Mouse (Mus musculus) olfactory bulb, adult 2 months (tissue): Measurements from ENCODE around the gene Top1. TPM values are rescaled to one million over a fixed set of nuclear protein-coding genes. Genes with fewer than 3 reads are reported as not detected.

Source experiments
- H3K27ac ChIP-seq: fragments of 200-500 bp; 2 replicates; pipeline ENCODE4 v1.5.1; 2012; ENCODE audit warnings: low read depth, low read length; ENCODE audit not compliant: insufficient read depth
- H3K4me1 ChIP-seq: fragments of 200-500 bp; 2 replicates; pipeline ENCODE4 v1.6.1; 2012; ENCODE audit warnings: low read length; ENCODE audit not compliant: control insufficient read depth, insufficient read depth
- H3K4me3 ChIP-seq: fragments of 200-500 bp; 2 replicates; pipeline ENCODE4 v1.5.1; 2012; ENCODE audit warnings: mild to moderate bottlenecking, low read depth, low read length, moderate library complexity; ENCODE audit not compliant: insufficient read depth
- CTCF ChIP-seq: fragments of 200-500 bp; IDR thresholded peaks from 2 replicates; pipeline ENCODE4 v1.5.1; 2012; ENCODE audit warnings: low read depth, mild to moderate bottlenecking, low read length, moderate library complexity; ENCODE audit not compliant: insufficient read depth
- POLR2A ChIP-seq: fragments of 200-500 bp; IDR thresholded peaks from 2 replicates; pipeline ENCODE4 v1.6.1; 2012; ENCODE audit warnings: mild to moderate bottlenecking, low read depth, low read length, moderate library complexity; ENCODE audit not compliant: insufficient read depth
- WGBS: fragments of 180-500 bp; shearing (Covaris S2); methylation state at CpG from one replicate; pipeline ENCODE4 v1.1.7; 2018; 5-methylcytosine and 5-hydroxymethylcytosine counted together
- polyA plus RNA-seq: library from polyadenylated mRNA; stranded (reverse); fragments of >200 nt; gene quantifications from 2 replicates; pipeline ENCODE4 v1.2.4, GENCODE M21; 2012; ENCODE audit warnings: low replicate concordance; ENCODE audit not compliant: missing spikeins, insufficient read depth, insufficient read length

The Top1 gene
- polyA plus RNA-seq, 1 experiment, result 317 TPM

GRCm38 (mm10) chr2:160733131-160733531, 87.4 kb downstream of the Top1 start:
- Histone ChIP-seq H3K4me3 (peak overlapping the region; percentile 74), H3K4me1 (peaks cover 40% of the 10 kb centered on the region), H3K27ac (no peak overlapping the region)
- WGBS, result 18% methylated on average over 7 of the region's 7 CpGs
- TF ChIP-seq POLR2A (no peak), CTCF (no peak)

- Histone ChIP-seq H3K27ac (no peak overlapping the region), H3K4me3 (no peak overlapping the region)
- TF ChIP-seq CTCF (no peak), POLR2A (no peak)
These were observed 88.6 kb downstream of the Top1 start for GRCm38 (mm10) chr2:160734331-160734730.

DNA sequence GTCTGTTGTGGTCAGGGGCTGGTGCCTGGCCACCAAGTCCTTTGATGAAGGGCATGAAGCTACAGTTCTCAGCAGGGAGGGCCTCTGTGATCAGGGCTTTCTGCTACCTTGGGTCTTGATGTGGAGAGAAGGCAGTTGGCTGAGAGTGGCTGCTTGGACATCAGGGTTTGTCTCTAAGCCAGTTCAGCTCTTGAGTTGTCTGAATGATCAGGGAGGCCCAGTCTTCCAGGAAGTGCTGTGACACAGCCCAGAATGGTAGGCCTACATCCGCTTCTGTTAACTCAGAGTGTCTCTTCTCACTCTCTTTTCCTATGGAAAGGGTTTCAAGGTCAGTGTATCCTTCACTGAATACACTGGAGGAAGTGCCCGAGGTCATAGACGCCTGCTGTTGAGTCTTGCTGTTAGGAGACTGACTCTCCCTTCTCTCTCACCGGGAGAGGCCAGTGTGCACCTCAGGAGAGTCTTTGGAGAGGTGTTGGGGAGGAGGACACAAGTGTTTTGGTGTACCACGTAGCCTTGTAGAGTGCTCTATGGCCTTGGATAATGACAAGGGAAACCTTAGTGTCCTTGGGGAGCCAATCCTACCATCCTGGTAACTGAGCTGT, 90.1 kb downstream of the Top1 start:
- WGBS, result 91% methylated on average over 5 of the region's 5 CpGs
- no peak overlapping the region for H3K27ac ChIP-seq

More at GRCm38 (mm10) chr2:160734331-160734730, 88.6 kb downstream of the Top1 start:
- 75% methylated on average over 3 of the region's 3 CpGs for WGBS
- peaks cover 42% of the 10 kb centered on the region for H3K4me1 ChIP-seq

DNA sequence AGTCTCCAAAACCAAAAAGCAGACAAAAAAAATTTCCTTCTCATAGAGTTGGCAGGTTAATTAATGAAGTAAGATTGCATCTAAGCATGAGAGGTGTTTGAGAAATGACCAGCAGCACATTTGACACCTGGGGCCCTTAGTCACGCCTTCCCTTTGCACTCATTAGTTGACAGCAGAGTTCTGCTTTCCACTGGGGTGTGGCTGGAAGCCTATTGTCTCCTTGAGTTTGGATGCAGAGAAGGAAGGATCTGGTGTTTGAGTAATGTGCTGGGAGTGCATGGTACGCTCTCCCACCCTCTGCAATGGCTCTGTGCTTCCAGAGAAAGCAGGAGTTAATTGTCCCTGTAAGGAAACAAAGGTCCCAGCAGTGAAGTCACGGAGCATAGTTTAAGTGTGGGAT, 90.8 kb downstream of the Top1 start:
- WGBS, result 89% methylated on average over 3 of the region's 3 CpGs
- no peak overlapping the region for H3K4me3 ChIP-seq
- TF ChIP-seq POLR2A, result no peak
- no peak for TF ChIP-seq CTCF
- no peak overlapping the region for H3K27ac ChIP-seq
- peaks cover 44% of the 10 kb centered on the region for H3K4me1 ChIP-seq

More for the DNA sequence above, 90.1 kb downstream of the Top1 start:
- H3K4me1 ChIP-seq, result peaks cover 42% of the 10 kb centered on the region
- no peak overlapping the region for H3K4me3 ChIP-seq
- TF ChIP-seq CTCF, result no peak
- TF ChIP-seq POLR2A, result no peak

DNA sequence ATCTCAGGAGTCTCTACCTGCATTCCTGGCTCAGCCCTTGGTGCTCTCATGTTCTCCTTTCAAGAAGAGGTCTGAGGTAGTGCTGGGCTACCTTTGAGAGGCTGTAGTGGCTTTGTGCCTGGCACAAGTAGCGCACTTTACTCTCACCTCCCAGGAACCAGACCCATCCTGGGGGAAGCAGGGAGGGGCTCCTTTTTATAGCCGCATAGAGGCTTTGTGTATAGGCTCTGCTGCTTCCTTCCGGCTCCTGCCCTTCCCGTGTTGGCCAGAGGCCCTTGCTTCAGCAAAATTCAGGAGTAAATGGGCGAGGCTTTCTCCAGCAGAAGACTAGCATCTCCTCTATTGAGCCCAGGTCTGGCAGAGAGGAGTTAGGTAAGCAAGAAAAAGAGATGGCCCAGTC, 92.7 kb downstream of the Top1 start:
- no peak overlapping the region for H3K27ac ChIP-seq
- peaks cover 35% of the 10 kb centered on the region for H3K4me1 ChIP-seq
- TF ChIP-seq POLR2A (no peak), CTCF (no peak)
- 66% methylated on average over 5 of the region's 5 CpGs for WGBS
- H3K4me3 ChIP-seq, result no peak overlapping the region

DNA sequence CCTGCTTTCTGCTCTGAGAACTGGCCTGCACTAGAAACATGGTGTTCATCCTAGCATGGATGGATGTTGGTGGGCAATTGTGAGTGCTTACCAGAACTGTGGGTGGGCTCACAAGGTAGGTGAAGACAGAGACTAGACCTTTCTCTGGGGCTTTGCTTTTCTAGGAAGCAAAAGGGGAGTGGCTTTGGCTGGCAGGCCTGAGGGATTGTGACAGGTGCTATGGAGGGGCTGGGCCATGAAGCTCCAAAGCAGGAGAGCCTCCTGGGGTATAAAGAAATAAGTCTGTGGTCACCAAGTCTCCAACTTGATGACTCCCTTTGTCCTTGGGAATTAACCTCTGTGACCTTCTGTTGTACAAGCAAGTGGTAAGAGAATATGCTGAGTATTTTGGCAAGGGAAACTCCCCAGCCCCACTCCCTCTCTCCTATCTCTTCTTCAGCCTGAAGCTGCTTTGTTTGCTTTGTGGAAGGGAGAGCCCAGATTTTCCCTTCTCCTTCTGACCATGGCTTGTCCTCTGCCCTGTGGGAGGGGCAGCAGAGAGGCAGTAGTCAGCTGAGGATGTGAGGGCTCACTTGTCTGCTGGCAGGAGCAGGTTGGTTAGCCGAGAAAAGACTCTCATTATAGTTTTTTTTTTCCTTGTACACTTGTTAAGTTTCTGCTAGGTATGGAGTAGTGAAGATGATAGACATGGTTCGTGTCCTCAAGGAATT, 94.1 kb downstream of the Top1 start:
- WGBS, result 60% methylated on average over 2 of the region's 2 CpGs
- no peak overlapping the region for H3K27ac ChIP-seq
- no peak for TF ChIP-seq POLR2A
- TF ChIP-seq CTCF, result no peak
- no peak overlapping the region for H3K4me3 ChIP-seq
- H3K4me1 ChIP-seq, result peaks cover 33% of the 10 kb centered on the region

- Histone ChIP-seq H3K4me3 (no peak overlapping the region), H3K4me1 (peaks cover 30% of the 10 kb centered on the region), H3K27ac (no peak overlapping the region)
- WGBS, result 46% methylated on average over 11 of the region's 11 CpGs
- TF ChIP-seq CTCF (no peak), POLR2A (no peak)
These were observed 95.0 kb downstream of the Top1 start for GRCm38 (mm10) chr2:160740521-160741156.

- Histone ChIP-seq H3K4me3 (no peak overlapping the region), H3K27ac (no peak overlapping the region), H3K4me1 (peaks cover 30% of the 10 kb centered on the region)
- TF ChIP-seq CTCF (no peak), POLR2A (no peak)
- WGBS, result 71% methylated on average over 3 of the region's 3 CpGs
These were observed 95.9 kb downstream of the Top1 start for GRCm38 (mm10) chr2:160741580-160741979.

- TF ChIP-seq CTCF, result no peak
- TF ChIP-seq POLR2A, result no peak
- H3K4me3 ChIP-seq, result no peak overlapping the region
- WGBS, result 62% methylated on average over 1 of the region's 1 CpGs
- peaks cover 36% of the 10 kb centered on the region for H3K4me1 ChIP-seq
- H3K27ac ChIP-seq, result peak overlapping the region; percentile 23; the same call in 1 of the 2 replicates
These were observed 96.5 kb downstream of the Top1 start for GRCm38 (mm10) chr2:160742161-160742609.
